Mouse (Mus musculus) cerebellum, postnatal 36 days (tissue): ENCODE results near the gene Arsk.

Experiments
- DNase-seq, 2 experiments: peaks; one replicate each; pipeline ENCODE4 v3.0.0; 2021 to 2022; ENCODE audit warnings: mixed read lengths in 2 of 2

The Arsk gene

DNA sequence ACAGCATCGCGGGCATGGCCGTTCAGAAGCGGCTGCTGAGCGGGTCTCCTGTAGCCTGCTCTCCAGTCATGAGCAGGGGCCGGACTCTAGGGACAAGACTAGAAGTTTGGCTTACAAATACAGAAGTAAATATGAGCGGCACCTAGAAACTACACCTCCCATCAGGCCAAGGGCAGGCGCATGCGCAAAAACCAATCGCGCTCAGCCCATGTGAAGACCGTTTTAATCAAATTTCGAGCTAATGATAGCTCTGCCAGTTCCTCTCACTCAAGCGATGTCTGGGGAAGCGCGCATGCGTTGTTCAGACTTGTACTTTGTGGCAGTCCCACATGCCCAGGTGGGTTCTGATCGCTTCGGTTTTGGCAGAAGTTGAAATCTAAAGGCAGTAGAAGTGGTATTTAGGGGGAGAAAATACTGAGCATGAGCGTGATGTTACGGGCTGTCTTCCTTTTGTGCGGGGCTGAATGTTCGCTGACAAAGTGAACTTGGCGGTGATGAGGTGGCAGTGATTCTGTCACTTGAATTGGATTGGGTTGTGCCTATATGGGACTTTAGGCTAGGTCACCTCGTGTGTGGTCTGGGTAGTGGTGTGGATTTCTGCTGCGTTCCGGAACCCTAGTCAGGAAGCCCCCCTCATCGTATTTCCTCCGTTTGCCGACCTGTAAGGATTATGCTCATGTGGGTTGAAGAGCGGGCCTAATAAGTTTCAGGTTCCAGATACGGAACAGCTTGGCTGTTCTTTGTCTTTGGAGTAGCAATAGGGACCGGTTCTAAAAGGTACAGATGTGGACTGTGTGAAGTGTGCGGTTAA lies at the start of gene Arsk, which contains the start of gene Ttc37:
Gene Arsk (minus strand): TSS at position 168 of the 811 bp plus-strand sequence.
Gene Ttc37 (plus strand): TSS at position 242 of the 811 bp plus-strand sequence.
- DNase-seq, result peak; percentile 92 to 93

DNA sequence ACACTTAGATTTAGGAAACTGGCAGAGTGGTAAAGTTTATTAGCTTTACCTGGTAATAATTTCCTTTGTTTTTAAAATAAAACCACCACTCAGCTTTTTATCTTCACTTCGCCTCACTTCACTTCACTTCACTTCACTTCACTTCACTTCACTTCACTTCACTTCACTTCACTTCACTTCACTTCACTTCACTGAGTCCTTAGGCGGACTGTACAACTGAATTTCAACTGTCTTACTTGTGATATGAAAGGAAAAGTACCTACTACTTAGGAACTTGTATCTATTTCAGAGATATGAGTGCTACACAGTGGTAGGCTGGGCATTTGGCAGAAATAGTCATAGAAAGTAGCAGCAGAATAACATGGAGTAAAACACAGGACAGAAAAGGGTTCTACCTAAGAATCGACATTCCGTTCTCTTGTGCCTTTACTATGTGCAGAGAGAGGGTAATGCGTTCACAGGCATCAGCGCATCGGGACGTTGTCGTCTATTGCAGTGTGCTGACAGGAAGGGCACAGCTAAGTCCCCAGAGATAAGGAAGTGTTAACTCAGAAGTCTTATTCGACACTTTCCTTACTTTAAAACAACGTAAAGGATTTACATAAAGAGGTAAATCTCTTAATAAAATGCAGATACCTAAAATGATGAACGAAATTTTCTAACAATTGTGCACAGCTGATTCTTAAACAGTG lies 42.8 kb upstream of the Arsk start:
- DNase-seq, result no peak

GRCm38 (mm10) chr13:76138862-76139261 lies 40.4 kb upstream of the Arsk start:
- DNase-seq, result no peak

GRCm38 (mm10) chr13:76132415-76132814 lies 34.0 kb upstream of the Arsk start:
- no peak for DNase-seq

DNA sequence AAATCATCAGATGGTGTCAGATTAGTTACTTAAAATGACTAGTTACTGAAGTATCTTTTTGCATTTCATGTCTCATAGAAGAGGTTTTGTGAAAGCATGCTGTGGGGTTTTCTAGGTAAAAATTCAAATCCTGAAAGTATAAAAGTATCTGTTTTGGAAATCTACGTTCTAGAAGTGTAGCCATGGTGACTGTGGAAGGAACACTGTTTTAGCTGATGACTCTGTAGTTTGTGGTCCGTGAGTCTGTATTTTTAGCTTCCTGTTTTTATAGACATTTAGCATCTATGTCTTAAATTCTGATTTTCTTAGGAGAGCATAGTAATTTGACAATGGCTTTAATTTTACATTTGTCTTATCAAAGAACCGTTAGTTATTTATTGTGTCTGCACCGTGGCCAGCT lies 30.3 kb upstream of the Arsk start:
- DNase-seq, result no peak

DNA sequence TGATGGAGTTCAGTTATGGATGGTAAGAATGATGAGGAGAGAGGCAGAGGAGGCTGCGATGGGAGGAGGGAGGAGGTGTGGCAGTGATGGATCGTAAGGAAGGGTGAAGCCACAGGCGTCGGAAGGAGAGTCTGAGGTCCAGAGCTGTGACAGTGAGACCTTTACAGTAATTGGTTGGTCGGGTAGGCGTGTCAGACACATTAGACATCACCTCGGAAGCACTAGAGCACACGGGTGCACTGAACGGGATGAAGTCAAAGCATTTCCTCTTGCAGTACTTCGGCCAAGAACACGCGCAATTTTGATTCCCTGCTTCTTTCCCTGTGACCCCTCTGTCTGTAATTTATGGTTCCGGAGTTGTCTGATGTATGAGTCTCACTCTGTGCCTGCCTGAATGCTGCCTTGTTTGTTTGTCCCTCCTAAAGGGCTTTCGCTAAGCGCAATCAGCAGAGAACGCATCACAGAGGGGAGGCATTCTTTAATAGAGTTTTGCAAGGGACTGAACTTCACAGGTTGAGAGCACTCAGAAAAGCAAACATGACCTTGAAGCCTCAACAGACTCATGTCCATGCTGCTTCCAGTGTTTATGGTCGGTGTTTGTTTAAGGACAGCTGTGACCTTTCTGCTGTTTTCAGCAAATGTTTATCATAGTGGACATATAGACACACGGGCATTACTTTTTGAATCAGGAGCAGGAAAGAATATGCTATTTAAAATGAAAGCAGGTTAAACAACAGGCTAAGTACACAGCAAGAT lies 10.8 kb upstream of the Arsk start:
- no peak for DNase-seq

GRCm38 (mm10) chr13:76101989-76102388 lies 3.5 kb upstream of the Arsk start:
- DNase-seq, result no peak

DNA sequence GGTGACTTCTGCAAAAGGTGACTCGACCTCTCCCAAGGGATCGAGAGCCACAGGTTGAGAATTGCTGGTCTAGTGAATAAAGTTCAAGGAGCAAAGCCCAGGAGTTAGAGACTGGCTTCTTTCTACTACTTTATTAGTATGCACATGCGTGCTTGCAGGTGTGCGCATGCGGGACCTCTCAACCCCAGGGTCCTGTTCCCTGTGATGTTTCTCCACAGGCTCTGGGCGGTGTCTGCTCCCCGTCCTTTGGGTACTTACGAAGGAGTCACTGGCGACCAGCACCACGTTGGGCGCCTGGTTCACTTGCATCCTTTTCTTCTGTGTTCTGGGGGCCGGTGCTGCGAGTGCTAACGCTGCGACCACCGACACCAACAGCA lies 356 bp downstream of the Arsk start:
- peak in 1 of 2 experiments; percentile 52 for DNase-seq

GRCm38 (mm10) chr13:76074323-76074722 lies 24.1 kb downstream of the Arsk start:
- no peak for DNase-seq

- no peak for DNase-seq
These were observed 34.0 kb downstream of the Arsk start for GRCm38 (mm10) chr13:76064363-76064945.

DNA sequence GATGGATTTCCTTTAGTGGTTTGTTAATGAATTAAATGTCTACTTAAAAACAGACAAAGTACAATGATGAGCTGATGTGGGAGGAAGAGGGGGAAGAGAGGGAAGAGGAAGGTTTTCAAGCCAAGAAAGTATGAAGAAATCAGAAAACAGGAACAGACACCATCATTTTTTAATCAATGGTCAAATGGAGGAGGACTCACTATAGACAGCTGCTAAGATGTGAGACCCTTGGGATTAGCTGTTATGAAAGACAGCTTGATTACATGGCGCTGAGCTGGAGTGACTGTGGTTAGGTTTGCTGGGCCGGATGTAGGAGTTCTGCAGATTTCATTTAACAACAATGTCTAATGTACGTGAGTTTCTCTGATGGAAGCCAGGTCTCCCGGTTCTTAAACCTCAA lies 34.9 kb downstream of the Arsk start:
- DNase-seq, result no peak

DNA sequence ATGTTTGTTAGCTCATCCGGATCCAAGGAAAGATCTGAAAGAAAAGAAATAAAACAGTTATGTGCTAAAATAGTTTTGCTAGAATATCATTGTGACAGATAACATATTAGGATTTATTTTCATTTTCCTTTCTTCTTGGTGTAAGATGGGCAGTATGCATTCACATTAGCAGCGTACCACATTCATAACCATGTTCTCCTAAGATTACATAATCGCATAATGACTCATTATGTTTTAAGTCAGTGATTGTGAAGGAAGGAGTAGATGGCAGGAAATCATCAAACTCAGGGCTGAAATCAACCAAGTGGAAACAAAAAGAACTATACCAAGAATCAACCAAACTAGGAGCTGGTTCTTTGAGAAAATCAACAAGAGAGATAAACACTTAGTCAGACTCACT lies 35.9 kb downstream of the Arsk start:
- no peak for DNase-seq

- no peak for DNase-seq
These were observed 36.3 kb downstream of the Arsk start for GRCm38 (mm10) chr13:76062126-76062525.

GRCm38 (mm10) chr13:76059591-76059990 lies 38.9 kb downstream of the Arsk start:
- DNase-seq, result no peak

DNA sequence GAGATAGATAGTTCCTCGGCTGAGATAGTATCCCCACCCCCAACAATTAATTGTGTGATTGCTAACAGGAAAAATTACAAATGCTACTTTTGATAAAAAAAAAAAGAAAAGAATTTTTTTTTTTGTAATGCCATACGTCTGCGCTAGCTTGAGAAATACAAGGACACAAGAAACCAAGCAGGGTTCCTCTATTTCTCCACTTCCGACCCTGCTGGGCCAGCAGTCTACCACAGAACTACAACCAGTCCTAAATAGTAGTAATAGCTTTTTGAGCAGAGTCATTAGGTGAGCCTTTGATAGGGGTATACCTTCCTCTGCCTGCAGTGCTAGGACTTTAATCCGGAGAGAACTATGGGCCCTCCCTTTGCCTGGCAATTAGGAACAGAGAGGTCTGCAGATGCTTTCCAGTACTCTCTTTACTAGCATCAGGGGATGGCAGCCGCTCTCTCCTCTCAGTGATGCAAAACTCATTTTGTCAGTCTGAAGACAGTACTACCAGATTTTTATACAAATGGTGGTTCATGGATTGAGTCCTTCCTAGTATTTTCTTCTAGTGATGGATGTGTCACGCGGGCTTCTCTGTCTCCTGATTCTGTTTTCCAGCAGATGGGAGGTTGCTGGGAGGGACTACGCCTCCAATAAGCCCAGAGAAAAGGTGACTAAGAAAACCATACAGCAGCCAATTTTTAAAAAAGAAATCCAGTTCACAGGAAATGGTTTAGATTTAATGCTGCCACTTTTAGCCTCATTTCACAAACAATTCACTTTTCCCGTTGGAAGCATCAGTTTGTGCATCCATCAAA lies 41.0 kb downstream of the Arsk start:
- no peak for DNase-seq

DNA sequence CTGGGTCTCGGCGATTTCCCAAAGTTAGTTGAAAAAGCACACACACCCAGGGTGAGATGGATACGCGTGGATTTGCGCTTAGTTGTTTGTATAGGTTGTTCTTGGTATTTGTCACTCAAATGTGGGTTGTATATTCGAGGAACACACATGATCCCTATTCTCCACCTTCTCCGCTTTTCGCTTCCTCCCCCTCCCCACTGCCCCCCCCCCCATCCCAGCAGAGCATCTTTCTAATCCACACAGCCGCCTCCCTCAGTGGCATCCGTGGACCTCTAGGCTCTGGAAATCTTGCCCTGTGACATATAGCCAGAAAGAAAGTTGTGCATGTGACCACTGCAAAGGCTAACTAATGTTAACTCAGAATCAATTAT lies 41.6 kb downstream of the Arsk start, which contains the start of gene Gpr150:
Gene Gpr150 (minus strand): TSS at position 101 of the 371 bp plus-strand sequence.
- DNase-seq, result no peak

GRCm38 (mm10) chr13:76056261-76056724 lies 42.2 kb downstream of the Arsk start:
- peak; percentile 84 to 85 for DNase-seq

DNA sequence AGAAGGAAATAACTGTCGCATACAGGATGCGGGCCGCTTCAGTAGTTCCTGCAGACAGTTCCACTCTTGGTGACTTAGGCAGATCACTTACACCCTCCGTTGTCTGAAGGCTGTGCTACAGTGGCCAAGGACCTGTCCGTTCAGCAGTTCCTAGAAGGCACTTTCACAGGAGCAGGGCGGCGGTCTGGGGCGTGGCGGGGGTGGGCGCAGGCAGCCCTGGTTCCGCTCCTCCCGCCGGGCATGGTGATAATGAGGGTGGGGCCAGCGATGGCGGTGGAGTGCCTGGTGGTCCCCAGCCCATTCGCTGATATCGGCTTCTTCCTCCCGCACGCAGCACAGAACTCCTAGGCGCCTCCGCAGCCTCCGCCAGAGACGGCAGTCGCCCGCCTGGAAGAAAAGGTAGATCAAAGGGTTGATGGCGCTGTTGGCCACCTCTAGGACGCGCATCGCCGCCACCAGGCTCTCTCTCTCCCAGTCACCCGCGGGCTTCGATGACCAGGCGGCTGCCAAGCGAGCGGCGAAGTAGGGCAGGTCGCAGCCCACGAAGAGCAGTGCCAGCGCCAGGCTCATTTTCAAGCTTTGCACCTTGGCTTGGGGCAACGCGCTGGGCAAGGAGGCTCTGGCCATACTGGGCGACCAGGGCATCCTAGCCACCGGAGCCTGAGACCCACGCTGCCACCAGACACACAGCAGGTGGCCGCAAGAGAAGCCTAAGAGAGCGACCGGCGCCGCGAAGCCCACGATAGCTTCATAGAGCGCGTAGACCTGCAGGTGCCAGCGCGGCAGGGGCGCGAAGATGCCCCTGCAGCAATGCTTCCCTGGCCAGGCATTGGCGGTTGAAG lies 42.8 kb downstream of the Arsk start:
- DNase-seq, result peak; percentile 69 to 71

DNA sequence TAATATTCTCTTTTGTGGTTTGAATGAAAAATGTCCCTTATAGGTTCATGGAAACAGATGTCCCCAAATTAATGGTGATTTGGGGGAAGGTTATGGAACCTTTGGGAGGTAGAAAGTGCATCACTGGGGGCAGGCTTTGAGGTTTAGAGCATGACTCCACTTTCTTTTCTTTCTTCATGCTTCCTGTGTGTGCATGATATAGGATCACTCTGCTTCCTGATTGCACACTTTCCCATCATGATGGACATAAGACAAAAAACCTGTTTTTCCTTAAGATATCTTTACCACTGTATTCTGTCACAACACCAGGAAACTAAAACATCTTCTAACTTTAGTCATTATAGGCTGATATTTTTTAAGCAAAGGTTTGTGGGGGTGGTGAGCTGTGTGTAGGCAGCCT lies 53.5 kb downstream of the Arsk start:
- no peak for DNase-seq

- DNase-seq, result no peak
These were observed 56.0 kb downstream of the Arsk start for GRCm38 (mm10) chr13:76042455-76042854.

DNA sequence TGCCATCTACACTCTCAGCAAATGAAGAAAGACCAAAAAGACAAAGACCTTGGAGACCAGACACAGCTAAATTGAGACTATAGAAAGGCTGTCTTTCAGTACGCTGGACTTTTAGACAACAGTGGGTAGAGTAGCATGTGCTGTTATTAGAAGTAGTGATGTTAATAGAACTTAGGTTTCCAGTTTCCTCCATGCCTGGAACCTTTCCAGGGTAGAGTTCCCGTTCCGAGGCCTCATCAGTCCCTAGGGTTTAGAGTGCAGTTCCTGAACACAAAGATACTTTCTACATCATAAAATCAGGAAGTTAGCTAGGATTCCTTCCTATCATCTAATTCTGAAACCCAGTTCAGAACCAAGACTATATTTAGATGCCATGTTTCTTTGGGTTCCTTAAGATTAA lies 73.9 kb downstream of the Arsk start:
- DNase-seq, result no peak
